Mouse (Mus musculus): ENCODE measurements around the gene Pgbd5. TPM values are rescaled to one million over a fixed set of nuclear protein-coding genes. Genes with fewer than 3 reads are reported as not detected.

Pgbd5 gene
- polyA plus RNA-seq, 1 experiment, result 184 TPM

DNA sequence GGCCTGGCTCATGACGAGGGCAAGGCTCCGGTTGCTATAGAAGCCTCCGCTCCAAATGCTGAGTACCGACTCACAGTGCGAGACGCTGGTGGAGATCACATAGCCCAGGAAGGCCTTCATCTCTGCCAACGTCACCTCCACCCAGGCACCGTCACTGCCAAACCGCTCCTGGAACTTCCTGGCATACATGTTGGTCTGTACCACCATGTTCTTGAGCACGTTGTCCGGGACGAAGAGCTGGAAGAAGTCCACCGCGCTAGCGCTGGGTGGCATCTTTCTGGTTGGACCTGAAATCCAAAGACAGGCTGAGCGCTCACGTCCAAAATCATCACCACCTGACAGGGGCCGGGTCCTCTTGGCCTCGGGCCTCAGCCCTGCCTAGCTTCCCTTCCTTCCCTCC lies 55.1 kb downstream of the Pgbd5 start:
- Histone ChIP-seq H3K4me3 (ENCODE audit: insufficient read depth, low read length) (no peak overlapping the region), H3K4me1 (ENCODE audit: control insufficient read depth, insufficient read depth, low read length) (peaks cover 21% of the 10 kb centered on the region), H3K27ac (ENCODE audit: insufficient read depth, low read length) (peak overlapping the region; percentile 15; the same call in 1 of the 2 replicates)

DNA sequence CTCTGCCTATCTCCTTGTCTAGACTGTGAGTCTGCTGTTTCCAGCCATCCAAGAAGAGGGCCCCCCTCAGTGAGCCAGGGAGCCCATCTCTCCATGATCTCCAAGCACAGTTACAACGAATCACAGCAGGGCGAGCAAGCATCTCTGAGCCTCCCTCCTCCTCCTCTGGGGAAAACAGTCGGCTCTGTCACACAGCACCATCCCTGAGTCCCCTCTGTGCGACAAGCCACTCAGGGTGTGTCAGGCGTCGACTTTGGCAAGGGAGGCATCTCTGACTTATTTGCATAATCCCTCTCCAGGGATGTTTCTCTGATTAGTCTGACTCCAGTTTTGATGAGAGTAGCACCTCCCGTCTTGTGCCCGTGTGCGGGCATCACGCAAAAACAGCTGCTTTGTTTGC lies 57.2 kb downstream of the Pgbd5 start:
- Histone ChIP-seq H3K4me3 (ENCODE audit: insufficient read depth, low read length) (no peak overlapping the region), H3K4me1 (ENCODE audit: control insufficient read depth, insufficient read depth, low read length) (peaks cover 14% of the 10 kb centered on the region), H3K27ac (ENCODE audit: insufficient read depth, low read length) (no peak overlapping the region)
- no peak for TF ChIP-seq CTCF (IDR thresholded peaks at IDR 0.05; ENCODE audit: extremely low read depth, insufficient read depth, low read length)
- TF ChIP-seq POLR2A (IDR thresholded peaks at IDR 0.05; ENCODE audit: extremely low read depth, insufficient read depth, low read length), result peak; percentile 57; the same call in 1 of the 2 replicates

More for the DNA sequence above, 55.1 kb downstream of the Pgbd5 start:
- TF ChIP-seq CTCF (IDR thresholded peaks at IDR 0.05; ENCODE audit: extremely low read depth, insufficient read depth, low read length), result no peak
- no peak for TF ChIP-seq POLR2A (IDR thresholded peaks at IDR 0.05; ENCODE audit: extremely low read depth, insufficient read depth, low read length)

- Histone ChIP-seq H3K4me3 (ENCODE audit: insufficient read depth, low read length) (no peak overlapping the region), H3K27ac (ENCODE audit: insufficient read depth, low read length) (no peak overlapping the region), H3K4me1 (ENCODE audit: control insufficient read depth, insufficient read depth, low read length) (peaks cover 17% of the 10 kb centered on the region)
- TF ChIP-seq POLR2A (IDR thresholded peaks at IDR 0.05; ENCODE audit: extremely low read depth, insufficient read depth, low read length) (no peak), CTCF (IDR thresholded peaks at IDR 0.05; ENCODE audit: extremely low read depth, insufficient read depth, low read length) (no peak)
These were observed 60.2 kb downstream of the Pgbd5 start for GRCm38 (mm10) chr8:124379289-124379688.

GRCm38 (mm10) chr8:124376406-124376805 lies 63.1 kb downstream of the Pgbd5 start:
- Histone ChIP-seq H3K4me1 (ENCODE audit: control insufficient read depth, insufficient read depth, low read length) (peaks cover 15% of the 10 kb centered on the region), H3K27ac (ENCODE audit: insufficient read depth, low read length) (no peak overlapping the region), H3K4me3 (ENCODE audit: insufficient read depth, low read length) (no peak overlapping the region)
- TF ChIP-seq CTCF (IDR thresholded peaks at IDR 0.05; ENCODE audit: extremely low read depth, insufficient read depth, low read length) (no peak), POLR2A (IDR thresholded peaks at IDR 0.05; ENCODE audit: extremely low read depth, insufficient read depth, low read length) (no peak)

- Histone ChIP-seq H3K4me1 (ENCODE audit: control insufficient read depth, insufficient read depth, low read length) (peaks cover 16% of the 10 kb centered on the region), H3K27ac (ENCODE audit: insufficient read depth, low read length) (peak overlapping the region; percentile 82), H3K4me3 (ENCODE audit: insufficient read depth, low read length) (no peak overlapping the region)
- TF ChIP-seq POLR2A (IDR thresholded peaks at IDR 0.05; ENCODE audit: extremely low read depth, insufficient read depth, low read length) (no peak), CTCF (IDR thresholded peaks at IDR 0.05; ENCODE audit: extremely low read depth, insufficient read depth, low read length) (no peak)
These were observed 63.7 kb downstream of the Pgbd5 start for GRCm38 (mm10) chr8:124375727-124376126.

DNA sequence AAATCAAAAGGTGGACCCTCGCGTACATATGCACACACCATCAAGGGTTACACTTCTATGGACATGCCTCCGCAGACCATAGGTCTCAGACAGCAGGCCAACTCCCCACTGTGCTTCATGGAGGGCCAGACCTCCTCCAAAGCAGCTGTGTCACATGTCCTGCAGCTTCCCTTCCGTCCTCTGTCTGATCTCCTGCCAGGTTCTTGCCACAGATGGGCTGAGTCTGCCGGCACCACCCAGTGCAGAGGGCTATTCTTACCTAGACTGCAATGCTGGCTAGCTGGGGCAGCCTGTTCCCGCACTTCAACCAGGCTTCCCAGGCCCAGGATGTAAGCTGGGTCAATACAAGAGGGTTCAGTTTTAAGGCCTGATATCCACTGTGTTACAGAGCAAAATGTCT lies 64.3 kb downstream of the Pgbd5 start:
- peaks cover 19% of the 10 kb centered on the region for H3K4me1 ChIP-seq (ENCODE audit: control insufficient read depth, insufficient read depth, low read length)
- TF ChIP-seq POLR2A (IDR thresholded peaks at IDR 0.05; ENCODE audit: extremely low read depth, insufficient read depth, low read length) (no peak), CTCF (IDR thresholded peaks at IDR 0.05; ENCODE audit: extremely low read depth, insufficient read depth, low read length) (no peak)
- H3K4me3 ChIP-seq (ENCODE audit: insufficient read depth, low read length), result no peak overlapping the region
- H3K27ac ChIP-seq (ENCODE audit: insufficient read depth, low read length), result peak overlapping the region; percentile 82

DNA sequence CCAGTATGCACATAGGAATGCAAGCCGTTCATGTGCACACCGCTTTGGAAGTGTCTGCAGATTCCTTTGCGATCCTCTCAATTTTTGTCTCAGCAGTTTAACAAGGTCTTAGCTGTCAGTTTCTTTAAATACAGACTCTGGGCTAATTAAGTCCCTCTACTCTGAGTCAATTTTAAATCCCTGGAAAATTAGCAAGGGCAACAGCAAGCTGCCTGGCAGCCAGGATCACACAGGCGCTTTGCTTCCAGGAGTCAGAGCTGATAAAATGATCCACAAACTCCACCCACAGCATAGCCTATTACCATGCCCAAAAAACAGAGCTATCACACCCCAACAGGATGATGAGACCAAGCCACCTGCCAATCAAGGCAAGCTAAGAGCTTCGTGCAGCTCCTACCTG lies 65.7 kb downstream of the Pgbd5 start:
- Histone ChIP-seq H3K4me1 (ENCODE audit: control insufficient read depth, insufficient read depth, low read length) (peaks cover 19% of the 10 kb centered on the region), H3K27ac (ENCODE audit: insufficient read depth, low read length) (no peak overlapping the region), H3K4me3 (ENCODE audit: insufficient read depth, low read length) (no peak overlapping the region)
- TF ChIP-seq POLR2A (IDR thresholded peaks at IDR 0.05; ENCODE audit: extremely low read depth, insufficient read depth, low read length) (no peak), CTCF (IDR thresholded peaks at IDR 0.05; ENCODE audit: extremely low read depth, insufficient read depth, low read length) (no peak)

DNA sequence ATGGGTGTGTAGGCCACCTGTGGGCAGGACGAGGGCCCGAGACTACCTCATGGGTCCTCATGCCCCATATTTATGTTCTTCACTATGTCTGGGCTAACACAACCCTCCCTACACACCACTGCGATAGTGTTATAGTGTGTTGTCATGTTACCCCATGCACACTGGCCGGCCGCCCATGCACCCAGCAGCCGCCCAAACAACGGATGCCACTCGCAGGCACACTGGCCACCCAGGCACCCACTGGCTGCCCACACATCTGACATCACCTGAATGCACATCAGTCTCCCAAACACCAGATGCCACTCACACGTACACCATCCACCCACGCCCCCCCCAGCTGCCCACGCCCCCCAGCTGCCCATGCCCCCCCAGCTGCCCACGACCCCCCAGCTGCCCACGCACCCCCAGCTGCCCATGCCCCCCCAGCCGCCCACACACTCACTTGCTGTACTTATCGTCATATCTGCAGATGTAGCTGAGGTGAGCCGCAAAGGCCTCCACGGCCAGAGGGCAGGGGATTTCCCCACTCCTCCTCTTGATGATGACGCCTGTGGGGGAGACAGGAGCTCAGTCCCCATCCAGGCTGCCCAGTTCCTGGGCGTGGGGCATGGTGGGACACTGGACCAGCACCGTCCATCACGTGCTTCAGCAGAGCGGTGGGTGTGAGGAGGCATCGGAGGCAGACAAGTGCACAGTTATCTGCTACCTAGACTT lies 67.9 kb downstream of the Pgbd5 start:
- peaks cover 19% of the 10 kb centered on the region for H3K4me1 ChIP-seq (ENCODE audit: control insufficient read depth, insufficient read depth, low read length)
- no peak overlapping the region for H3K27ac ChIP-seq (ENCODE audit: insufficient read depth, low read length)
- H3K4me3 ChIP-seq (ENCODE audit: insufficient read depth, low read length), result no peak overlapping the region
- TF ChIP-seq CTCF (IDR thresholded peaks at IDR 0.05; ENCODE audit: extremely low read depth, insufficient read depth, low read length) (no peak), POLR2A (IDR thresholded peaks at IDR 0.05; ENCODE audit: extremely low read depth, insufficient read depth, low read length) (no peak)

- Histone ChIP-seq H3K4me3 (ENCODE audit: insufficient read depth, low read length) (no peak overlapping the region), H3K27ac (ENCODE audit: insufficient read depth, low read length) (peak overlapping the region; percentile 68; the same call in 1 of the 2 replicates), H3K4me1 (ENCODE audit: control insufficient read depth, insufficient read depth, low read length) (peaks cover 17% of the 10 kb centered on the region)
- TF ChIP-seq CTCF (IDR thresholded peaks at IDR 0.05; ENCODE audit: extremely low read depth, insufficient read depth, low read length) (no peak), POLR2A (IDR thresholded peaks at IDR 0.05; ENCODE audit: extremely low read depth, insufficient read depth, low read length) (no peak)
These were observed 68.9 kb downstream of the Pgbd5 start for GRCm38 (mm10) chr8:124370422-124371183.
